Mouse (Mus musculus): ENCODE measurements at regions not wholly inside any gene's neighbourhood (a gene's known extent, or its start where the extent isn't known, plus 50 kb on each side); places are given as distances from the start of the nearest gene placed in this dataset.

DNA sequence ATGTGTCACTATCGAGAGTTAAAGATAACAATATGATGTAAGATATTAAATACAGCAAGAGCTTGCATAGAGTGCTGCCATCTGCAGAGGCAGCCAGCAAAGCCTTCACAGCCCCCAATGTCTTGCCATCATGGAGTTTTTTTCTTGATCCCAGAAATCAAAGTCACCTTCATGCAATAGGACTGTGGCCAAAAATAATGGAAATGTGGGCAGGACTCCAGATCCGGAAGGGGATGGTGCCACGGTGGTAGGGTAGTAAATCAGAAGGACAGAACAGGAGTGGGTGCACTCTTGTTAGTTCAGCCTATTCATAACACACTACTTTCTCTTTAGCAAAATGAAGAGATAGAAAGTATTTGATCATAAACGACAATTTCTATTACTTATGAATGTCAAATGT, 145.3 kb downstream of the Cavin4 start:
- ATAC-seq: no peak
- H3K36me3 ChIP-seq (ENCODE audit: control insufficient read depth, insufficient read depth, low read length): no peaks in the 10 kb centered on the region
- no peaks in the 10 kb centered on the region for H3K9me3 ChIP-seq (replicated peaks; ENCODE audit: control insufficient read depth, low read length, poor library complexity, severe bottlenecking)
- no peak overlapping the region for H3K4me3 ChIP-seq (ENCODE audit: low read depth, low read length)
- no peaks in the 10 kb centered on the region for H3K27me3 ChIP-seq (ENCODE audit: control insufficient read depth, insufficient read depth, low read depth, low read length)
- H3K4me2 ChIP-seq (ENCODE audit: low read length): no peak overlapping the region
- no peaks in the 10 kb centered on the region for H3K4me1 ChIP-seq (ENCODE audit: control insufficient read depth, insufficient read depth, low read length)
- 95% methylated on average over 4 of the region's 4 CpGs for WGBS
- no peak overlapping the region for H3K9ac ChIP-seq (ENCODE audit: low read depth, low read length)
- H3K27ac ChIP-seq (ENCODE audit: low read length): no peak overlapping the region

GRCm38 (mm10) chr4:48833718-48834117, 170.4 kb downstream of the Cavin4 start:
- H3K27ac ChIP-seq (ENCODE audit: low read length): no peak overlapping the region
- no peaks in the 10 kb centered on the region for H3K36me3 ChIP-seq (ENCODE audit: control insufficient read depth, insufficient read depth, low read length)
- H3K9ac ChIP-seq (ENCODE audit: low read depth, low read length): no peak overlapping the region
- H3K4me2 ChIP-seq (ENCODE audit: low read length): no peak overlapping the region
- ATAC-seq: no peak
- no peaks in the 10 kb centered on the region for H3K27me3 ChIP-seq (ENCODE audit: control insufficient read depth, insufficient read depth, low read depth, low read length)
- no peak overlapping the region for H3K4me3 ChIP-seq (ENCODE audit: low read depth, low read length)
- no peaks in the 10 kb centered on the region for H3K9me3 ChIP-seq (replicated peaks; ENCODE audit: control insufficient read depth, low read length, poor library complexity, severe bottlenecking)
- H3K4me1 ChIP-seq (ENCODE audit: control insufficient read depth, insufficient read depth, low read length): no peaks in the 10 kb centered on the region
- WGBS: 77% methylated on average over 2 of the region's 2 CpGs

- no peaks in the 10 kb centered on the region for H3K27me3 ChIP-seq (ENCODE audit: control insufficient read depth, insufficient read depth, low read depth, low read length)
- no peak overlapping the region for H3K4me3 ChIP-seq (ENCODE audit: low read depth, low read length)
- H3K27ac ChIP-seq (ENCODE audit: low read length): no peak overlapping the region
- no peak overlapping the region for H3K9ac ChIP-seq (ENCODE audit: low read depth, low read length)
- no peak for ATAC-seq
- H3K9me3 ChIP-seq (replicated peaks; ENCODE audit: control insufficient read depth, low read length, poor library complexity, severe bottlenecking): no peaks in the 10 kb centered on the region
- H3K4me1 ChIP-seq (ENCODE audit: control insufficient read depth, insufficient read depth, low read length): no peaks in the 10 kb centered on the region
- no peak overlapping the region for H3K4me2 ChIP-seq (ENCODE audit: low read length)
- H3K36me3 ChIP-seq (ENCODE audit: control insufficient read depth, insufficient read depth, low read length): no peaks in the 10 kb centered on the region
- WGBS: 71% methylated on average over 2 of the region's 2 CpGs
Measured at GRCm38 (mm10) chr4:48842777-48843214, 179.5 kb downstream of the Cavin4 start.

- Histone ChIP-seq H3K4me2 (ENCODE audit: low read length) (no peak overlapping the region), H3K4me1 (ENCODE audit: control insufficient read depth, insufficient read depth, low read length) (no peaks in the 10 kb centered on the region), H3K9ac (ENCODE audit: low read depth, low read length) (no peak overlapping the region), H3K27ac (ENCODE audit: low read length) (no peak overlapping the region), H3K36me3 (ENCODE audit: control insufficient read depth, insufficient read depth, low read length) (no peaks in the 10 kb centered on the region), H3K27me3 (ENCODE audit: control insufficient read depth, insufficient read depth, low read depth, low read length) (no peaks in the 10 kb centered on the region), H3K9me3 (replicated peaks; ENCODE audit: control insufficient read depth, low read length, poor library complexity, severe bottlenecking) (no peaks in the 10 kb centered on the region), H3K4me3 (ENCODE audit: low read depth, low read length) (no peak overlapping the region)
- no peak for ATAC-seq
- WGBS: 83% methylated on average over 2 of the region's 2 CpGs
Measured at GRCm38 (mm10) chr4:48871105-48871504, 188.0 kb upstream of the Plppr1 start.

DNA sequence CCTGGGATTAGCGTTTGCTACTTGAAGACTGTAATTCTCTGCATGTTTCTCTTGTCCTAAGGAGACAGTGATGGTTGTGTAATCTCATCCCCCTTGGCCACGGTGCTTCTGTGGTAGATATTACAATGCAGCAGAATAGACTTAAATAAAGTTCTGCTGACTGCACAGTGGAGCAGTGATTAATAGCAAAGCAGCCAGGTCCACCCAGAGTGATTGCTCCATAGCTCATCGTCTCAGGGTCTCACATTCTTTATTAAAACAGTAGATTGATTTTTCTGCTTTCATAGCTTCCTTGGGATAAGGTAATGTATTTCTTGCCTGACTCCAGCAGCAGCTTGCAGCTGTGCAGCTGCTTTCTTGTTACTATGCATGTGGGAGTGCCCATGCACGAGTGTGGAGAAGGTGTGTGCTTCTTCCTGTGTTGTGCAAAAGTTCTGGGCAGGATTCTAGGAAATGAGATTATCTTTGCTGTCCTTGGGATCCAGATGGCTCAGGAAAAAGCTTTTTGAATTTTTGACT, 169.9 kb upstream of the Plppr1 start:
- no peak for ATAC-seq
- no peak overlapping the region for H3K27ac ChIP-seq (ENCODE audit: low read length)
- H3K4me1 ChIP-seq (ENCODE audit: control insufficient read depth, insufficient read depth, low read length): no peaks in the 10 kb centered on the region

DNA sequence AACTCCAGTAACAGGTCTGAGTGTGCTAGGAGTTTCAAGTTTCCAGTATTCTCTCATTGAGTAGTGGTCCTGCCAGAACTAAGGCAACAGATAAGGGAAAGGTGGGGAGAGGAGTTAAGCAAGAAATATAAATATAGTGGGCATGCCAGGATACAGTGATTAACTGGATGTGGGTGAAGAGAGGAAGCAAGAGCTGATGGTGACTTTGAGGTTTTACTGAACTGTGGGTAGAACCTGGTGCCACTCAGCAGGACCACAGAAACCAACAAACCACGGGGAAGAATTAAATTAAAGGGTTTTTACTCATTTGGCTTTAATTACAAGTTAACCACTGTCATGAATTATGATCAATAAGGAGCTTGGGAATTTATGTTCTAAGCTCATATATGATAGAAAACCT, 154.5 kb upstream of the Plppr1 start:
- no peaks in the 10 kb centered on the region for H3K36me3 ChIP-seq (ENCODE audit: control insufficient read depth, insufficient read depth, low read length)

More for the DNA sequence above, 169.9 kb upstream of the Plppr1 start:
- no peak overlapping the region for H3K4me2 ChIP-seq (ENCODE audit: low read length)
- no peak overlapping the region for H3K4me3 ChIP-seq (ENCODE audit: low read depth, low read length)
- 71% methylated on average over 4 of the region's 4 CpGs for WGBS
- no peaks in the 10 kb centered on the region for H3K27me3 ChIP-seq (ENCODE audit: control insufficient read depth, insufficient read depth, low read depth, low read length)
- no peak overlapping the region for H3K9ac ChIP-seq (ENCODE audit: low read depth, low read length)
- H3K9me3 ChIP-seq (replicated peaks; ENCODE audit: control insufficient read depth, low read length, poor library complexity, severe bottlenecking): no peaks in the 10 kb centered on the region
- H3K36me3 ChIP-seq (ENCODE audit: control insufficient read depth, insufficient read depth, low read length): no peaks in the 10 kb centered on the region

GRCm38 (mm10) chr4:48905196-48905867, 153.7 kb upstream of the Plppr1 start:
- H3K27ac ChIP-seq (ENCODE audit: low read length): no peak overlapping the region
- H3K27me3 ChIP-seq (ENCODE audit: control insufficient read depth, insufficient read depth, low read depth, low read length): no peaks in the 10 kb centered on the region
- WGBS: 77% methylated on average over 9 of the region's 9 CpGs
- no peaks in the 10 kb centered on the region for H3K9me3 ChIP-seq (replicated peaks; ENCODE audit: control insufficient read depth, low read length, poor library complexity, severe bottlenecking)
- H3K4me1 ChIP-seq (ENCODE audit: control insufficient read depth, insufficient read depth, low read length): no peaks in the 10 kb centered on the region
- ATAC-seq: no peak
- H3K9ac ChIP-seq (ENCODE audit: low read depth, low read length): no peak overlapping the region
- H3K4me3 ChIP-seq (ENCODE audit: low read depth, low read length): no peak overlapping the region
- no peak overlapping the region for H3K4me2 ChIP-seq (ENCODE audit: low read length)
- no peaks in the 10 kb centered on the region for H3K36me3 ChIP-seq (ENCODE audit: control insufficient read depth, insufficient read depth, low read length)

More for the DNA sequence above, 154.5 kb upstream of the Plppr1 start:
- 84% methylated on average over 1 of the region's 1 CpGs for WGBS
- Histone ChIP-seq H3K9ac (ENCODE audit: low read depth, low read length) (no peak overlapping the region), H3K4me3 (ENCODE audit: low read depth, low read length) (no peak overlapping the region), H3K27ac (ENCODE audit: low read length) (no peak overlapping the region), H3K9me3 (replicated peaks; ENCODE audit: control insufficient read depth, low read length, poor library complexity, severe bottlenecking) (no peaks in the 10 kb centered on the region), H3K4me2 (ENCODE audit: low read length) (no peak overlapping the region), H3K27me3 (ENCODE audit: control insufficient read depth, insufficient read depth, low read depth, low read length) (no peaks in the 10 kb centered on the region), H3K4me1 (ENCODE audit: control insufficient read depth, insufficient read depth, low read length) (no peaks in the 10 kb centered on the region)
- ATAC-seq: no peak

DNA sequence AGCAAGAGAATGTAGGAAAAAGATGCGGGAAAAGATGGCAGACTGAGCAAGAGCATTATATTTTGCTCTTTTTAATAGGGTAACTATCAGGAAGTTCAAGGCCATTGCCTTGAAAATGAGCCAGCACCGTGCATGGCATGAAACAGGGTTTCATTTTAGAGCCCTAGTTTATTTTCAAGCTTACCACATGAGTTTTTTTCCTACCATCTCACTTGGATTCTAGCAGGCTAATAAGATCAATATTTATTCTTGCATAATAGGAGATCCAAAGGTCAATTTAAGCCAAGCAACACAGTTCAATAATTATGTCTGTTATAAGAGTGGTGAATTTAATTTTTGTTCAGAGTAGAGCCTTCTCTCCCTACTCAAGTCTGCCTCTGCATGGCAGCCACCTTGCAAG, 149.9 kb upstream of the Plppr1 start:
- no peak overlapping the region for H3K4me3 ChIP-seq (ENCODE audit: low read depth, low read length)
- H3K9me3 ChIP-seq (replicated peaks; ENCODE audit: control insufficient read depth, low read length, poor library complexity, severe bottlenecking): no peaks in the 10 kb centered on the region
- H3K4me2 ChIP-seq (ENCODE audit: low read length): no peak overlapping the region
- H3K9ac ChIP-seq (ENCODE audit: low read depth, low read length): no peak overlapping the region
- H3K27me3 ChIP-seq (ENCODE audit: control insufficient read depth, insufficient read depth, low read depth, low read length): no peaks in the 10 kb centered on the region
- WGBS: 78% methylated on average over 2 of the region's 2 CpGs
- H3K27ac ChIP-seq (ENCODE audit: low read length): no peak overlapping the region
- no peaks in the 10 kb centered on the region for H3K36me3 ChIP-seq (ENCODE audit: control insufficient read depth, insufficient read depth, low read length)
- no peaks in the 10 kb centered on the region for H3K4me1 ChIP-seq (ENCODE audit: control insufficient read depth, insufficient read depth, low read length)
- no peak for ATAC-seq

DNA sequence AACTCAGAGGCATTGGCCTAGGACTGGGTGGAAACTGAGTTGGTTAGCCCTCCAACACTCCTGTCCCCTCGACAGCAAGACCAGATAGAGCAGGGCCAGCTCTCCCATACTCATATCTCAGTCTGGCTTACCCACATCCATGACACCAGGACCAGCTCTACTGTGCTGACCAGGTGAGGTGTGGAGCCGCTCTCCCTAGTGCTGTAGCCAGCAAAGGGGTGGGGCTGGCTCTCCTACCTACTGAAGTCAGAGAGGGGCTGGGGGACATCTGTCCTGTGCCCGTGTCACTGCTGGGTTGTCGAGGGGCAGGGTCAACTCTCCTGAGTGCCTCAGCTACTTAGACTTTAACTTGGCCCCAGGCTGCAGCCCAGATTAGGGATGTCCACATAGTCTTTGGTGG, 145.8 kb upstream of the Plppr1 start:
- no peaks in the 10 kb centered on the region for H3K36me3 ChIP-seq (ENCODE audit: control insufficient read depth, insufficient read depth, low read length)
- 81% methylated on average over 4 of the region's 4 CpGs for WGBS
- no peak overlapping the region for H3K4me2 ChIP-seq (ENCODE audit: low read length)
- ATAC-seq: no peak
- no peaks in the 10 kb centered on the region for H3K4me1 ChIP-seq (ENCODE audit: control insufficient read depth, insufficient read depth, low read length)
- no peak overlapping the region for H3K4me3 ChIP-seq (ENCODE audit: low read depth, low read length)
- H3K27me3 ChIP-seq (ENCODE audit: control insufficient read depth, insufficient read depth, low read depth, low read length): no peaks in the 10 kb centered on the region
- no peaks in the 10 kb centered on the region for H3K9me3 ChIP-seq (replicated peaks; ENCODE audit: control insufficient read depth, low read length, poor library complexity, severe bottlenecking)
- H3K9ac ChIP-seq (ENCODE audit: low read depth, low read length): no peak overlapping the region
- H3K27ac ChIP-seq (ENCODE audit: low read length): no peak overlapping the region
